Mouse (Mus musculus): ENCODE data around the gene Parg. TPM values are rescaled to one million over a fixed set of nuclear protein-coding genes. Genes with fewer than 3 reads are reported as not detected.
"Not testable (repeated sequence)": the region's sequence is repeated elsewhere in the genome, so short reads cannot be mapped to it uniquely, and the experiment has no call there.

Gene Parg
- polyA plus RNA-seq, 1 experiment from 2014 or later: 15.7 TPM

DNA sequence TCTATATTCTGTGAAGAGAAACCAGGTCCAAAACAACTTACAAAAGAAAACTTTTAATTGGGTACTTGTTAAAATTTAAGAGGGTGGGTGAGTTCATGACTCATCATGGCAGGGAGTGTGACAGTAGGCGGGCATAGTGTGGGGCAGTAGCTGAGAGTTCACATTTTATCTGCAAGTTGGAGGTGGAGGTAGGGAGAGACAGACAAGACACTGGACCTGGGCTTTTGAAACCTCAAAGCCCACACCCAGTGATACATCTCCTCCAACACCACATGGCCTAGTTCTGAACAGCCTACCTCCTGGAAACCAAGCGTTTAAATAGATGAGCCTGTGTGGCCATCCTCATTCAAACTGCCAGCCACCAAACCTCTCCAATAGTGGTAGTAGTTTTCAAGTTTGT, 26.4 kb upstream of the Parg start:
- Histone ChIP-seq H3K9ac (ENCODE audit: low read depth, low read length) (no peak overlapping the region), H3K36me3 (ENCODE audit: control insufficient read depth, insufficient read depth) (peaks cover 50% of the 10 kb centered on the region), H3K4me1 (replicated peaks; ENCODE audit: control insufficient read depth, insufficient read depth, low read length) (no peaks in the 10 kb centered on the region), H3K27me3 (replicated peaks; ENCODE audit: control insufficient read depth, insufficient read depth, low read length) (no peaks in the 10 kb centered on the region), H3K9me3 (ENCODE audit: control insufficient read depth) (no peaks in the 10 kb centered on the region), H3K27ac (ENCODE audit: low read depth, low read length) (no peak overlapping the region), H3K4me2 (replicated peaks; ENCODE audit: low read depth) (no peak overlapping the region), H3K4me3 (ENCODE audit: low read depth, low read length) (no peak overlapping the region)
- no peak for TF ChIP-seq CTCF (IDR thresholded peaks at IDR 0.05; ENCODE audit: low read depth)
- no peak for ATAC-seq
- 76% methylated on average over 2 of the region's 2 CpGs for WGBS

DNA sequence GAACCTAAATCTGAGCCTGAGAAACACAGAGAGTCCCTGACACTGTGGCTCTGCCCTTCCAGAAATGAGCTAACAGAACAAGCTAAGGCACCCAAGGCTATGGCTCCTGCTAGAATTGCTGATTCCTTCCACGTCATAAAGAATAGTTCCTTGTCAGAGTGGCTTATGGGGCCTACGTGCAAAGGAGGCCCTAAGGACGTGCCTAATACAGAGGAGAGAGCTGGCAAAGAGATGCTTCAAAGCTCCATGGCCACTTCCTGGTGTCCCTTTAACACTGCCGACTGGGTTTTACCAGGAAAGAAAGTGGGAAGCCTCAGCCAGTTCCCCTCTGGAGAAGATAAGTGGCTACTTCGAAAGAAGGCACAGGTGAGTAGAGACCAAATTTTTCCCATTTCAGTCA, 25.2 kb upstream of the Parg start:
- H3K4me2 ChIP-seq (replicated peaks; ENCODE audit: low read depth); H3K4me1 ChIP-seq (replicated peaks; ENCODE audit: control insufficient read depth, insufficient read depth, low read length); H3K9me3 ChIP-seq (ENCODE audit: control insufficient read depth); H3K27me3 ChIP-seq (replicated peaks; ENCODE audit: control insufficient read depth, insufficient read depth, low read length); H3K4me3 ChIP-seq (ENCODE audit: low read depth, low read length); H3K27ac ChIP-seq (ENCODE audit: low read depth, low read length); H3K9ac ChIP-seq (ENCODE audit: low read depth, low read length): not testable (repeated sequence)
- WGBS: 62% methylated on average over 4 of the region's 5 CpGs
- peaks cover 54% of the 10 kb centered on the region for H3K36me3 ChIP-seq (ENCODE audit: control insufficient read depth, insufficient read depth)
- peak; percentile 62; the same call in 1 of the 2 replicates for ATAC-seq

DNA sequence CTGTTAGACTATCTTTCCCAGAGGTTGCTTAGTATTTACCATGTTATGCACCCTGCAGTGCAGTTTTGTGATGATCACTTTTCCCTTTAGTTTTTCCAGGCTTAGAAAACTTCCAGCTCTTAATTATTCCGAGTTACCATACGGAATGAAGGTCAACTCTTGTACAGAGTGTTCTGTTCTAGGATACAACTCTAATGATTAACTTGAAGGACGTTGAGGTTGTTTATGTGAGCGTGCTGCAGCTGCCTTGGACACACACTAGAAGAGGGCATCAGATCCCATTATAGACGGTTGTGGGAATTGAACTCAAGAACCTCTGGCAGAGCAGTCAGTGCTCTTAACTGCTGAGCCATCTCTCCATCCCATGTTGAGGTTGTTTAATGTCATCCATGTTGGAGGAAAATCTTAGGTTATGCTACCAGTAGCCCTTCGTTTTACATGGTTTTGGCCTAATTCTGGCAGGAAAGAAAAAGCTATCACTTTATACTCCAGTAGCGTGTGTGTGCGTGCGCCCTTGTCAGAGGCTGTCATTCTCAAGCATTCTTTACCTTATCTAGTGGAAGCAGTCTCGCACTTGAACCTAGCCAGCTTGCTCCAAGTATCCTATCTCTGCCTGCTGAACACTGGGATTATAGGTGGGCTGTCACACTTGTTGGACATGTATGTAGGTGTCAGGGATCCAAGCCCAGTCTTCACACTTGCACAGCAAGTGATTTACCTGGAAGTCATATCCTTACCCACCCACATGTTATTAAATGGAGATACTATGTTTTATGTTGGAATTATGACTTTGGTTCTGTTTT, 22.2 kb upstream of the Parg start:
- Histone ChIP-seq H3K36me3 (ENCODE audit: control insufficient read depth, insufficient read depth) (peaks cover 38% of the 10 kb centered on the region), H3K9ac (ENCODE audit: low read depth, low read length) (no peak overlapping the region), H3K4me1 (replicated peaks; ENCODE audit: control insufficient read depth, insufficient read depth, low read length) (no peaks in the 10 kb centered on the region), H3K27me3 (replicated peaks; ENCODE audit: control insufficient read depth, insufficient read depth, low read length) (no peaks in the 10 kb centered on the region), H3K4me2 (replicated peaks; ENCODE audit: low read depth) (no peak overlapping the region), H3K9me3 (ENCODE audit: control insufficient read depth) (no peaks in the 10 kb centered on the region), H3K27ac (ENCODE audit: low read depth, low read length) (peak overlapping the region; percentile 62; the same call in 1 of the 2 replicates), H3K4me3 (ENCODE audit: low read depth, low read length) (no peak overlapping the region)
- TF ChIP-seq CTCF (IDR thresholded peaks at IDR 0.05; ENCODE audit: low read depth): no peak
- ATAC-seq: peak; percentile 45; the same call in 1 of the 2 replicates
- WGBS: 72% methylated on average over 10 of the region's 10 CpGs

DNA sequence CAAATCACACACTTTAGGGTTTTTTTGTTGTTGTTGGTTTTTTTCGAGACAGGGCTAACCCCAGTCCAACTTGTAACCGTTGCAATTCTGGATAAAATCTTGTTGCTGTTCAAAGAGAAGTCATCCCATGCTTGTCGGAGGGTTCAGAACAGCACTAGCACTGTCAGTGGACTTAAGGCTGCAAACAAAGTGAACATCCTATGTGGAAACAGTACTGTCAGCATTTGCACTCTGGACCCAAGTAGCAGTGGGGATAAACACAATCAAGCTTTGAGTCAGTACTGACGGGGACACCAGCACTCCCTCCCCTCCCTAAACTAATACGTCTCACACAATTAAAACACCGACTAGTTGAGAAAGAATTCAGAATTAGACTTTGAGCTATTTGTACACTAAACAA, 20.9 kb upstream of the Parg start:
- 63% methylated on average over 6 of the region's 6 CpGs for WGBS

DNA sequence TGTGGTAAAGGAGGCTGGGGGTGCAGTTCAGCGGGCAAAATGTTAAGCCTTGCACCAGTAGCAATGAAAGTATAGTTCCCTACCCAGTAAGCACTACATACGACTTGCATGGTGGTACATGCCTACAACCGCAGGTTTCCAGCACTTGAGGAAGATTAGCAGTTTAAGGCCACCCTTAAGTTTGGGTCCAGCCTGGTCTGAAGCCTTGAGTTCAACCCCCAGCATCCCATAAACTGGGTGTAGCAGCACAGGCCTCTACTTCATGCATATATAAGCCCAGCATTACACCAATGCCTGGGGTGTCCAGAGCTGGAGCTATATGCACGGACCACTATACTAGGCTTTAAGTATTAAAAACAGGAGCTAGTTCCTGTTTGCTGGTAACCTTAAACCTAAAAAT, 17.9 kb upstream of the Parg start:
- Histone ChIP-seq H3K27ac (ENCODE audit: low read depth, low read length) (no peak overlapping the region), H3K4me2 (replicated peaks; ENCODE audit: low read depth) (no peak overlapping the region), H3K36me3 (ENCODE audit: control insufficient read depth, insufficient read depth) (peaks cover 64% of the 10 kb centered on the region), H3K27me3 (replicated peaks; ENCODE audit: control insufficient read depth, insufficient read depth, low read length) (no peaks in the 10 kb centered on the region), H3K4me1 (replicated peaks; ENCODE audit: control insufficient read depth, insufficient read depth, low read length) (no peaks in the 10 kb centered on the region), H3K9me3 (ENCODE audit: control insufficient read depth) (no peaks in the 10 kb centered on the region), H3K4me3 (ENCODE audit: low read depth, low read length) (no peak overlapping the region), H3K9ac (ENCODE audit: low read depth, low read length) (no peak overlapping the region)
- WGBS: 94% methylated on average over 4 of the region's 4 CpGs
- no peak for ATAC-seq
- TF ChIP-seq CTCF (IDR thresholded peaks at IDR 0.05; ENCODE audit: low read depth): no peak

More for the DNA sequence above, 20.9 kb upstream of the Parg start:
- Histone ChIP-seq H3K36me3 (ENCODE audit: control insufficient read depth, insufficient read depth) (peaks cover 42% of the 10 kb centered on the region), H3K27ac (ENCODE audit: low read depth, low read length) (no peak overlapping the region), H3K27me3 (replicated peaks; ENCODE audit: control insufficient read depth, insufficient read depth, low read length) (no peaks in the 10 kb centered on the region), H3K4me1 (replicated peaks; ENCODE audit: control insufficient read depth, insufficient read depth, low read length) (no peaks in the 10 kb centered on the region), H3K9me3 (ENCODE audit: control insufficient read depth) (no peaks in the 10 kb centered on the region), H3K4me2 (replicated peaks; ENCODE audit: low read depth) (no peak overlapping the region), H3K9ac (ENCODE audit: low read depth, low read length) (no peak overlapping the region), H3K4me3 (ENCODE audit: low read depth, low read length) (no peak overlapping the region)
- no peak for TF ChIP-seq CTCF (IDR thresholded peaks at IDR 0.05; ENCODE audit: low read depth)
- no peak for ATAC-seq

DNA sequence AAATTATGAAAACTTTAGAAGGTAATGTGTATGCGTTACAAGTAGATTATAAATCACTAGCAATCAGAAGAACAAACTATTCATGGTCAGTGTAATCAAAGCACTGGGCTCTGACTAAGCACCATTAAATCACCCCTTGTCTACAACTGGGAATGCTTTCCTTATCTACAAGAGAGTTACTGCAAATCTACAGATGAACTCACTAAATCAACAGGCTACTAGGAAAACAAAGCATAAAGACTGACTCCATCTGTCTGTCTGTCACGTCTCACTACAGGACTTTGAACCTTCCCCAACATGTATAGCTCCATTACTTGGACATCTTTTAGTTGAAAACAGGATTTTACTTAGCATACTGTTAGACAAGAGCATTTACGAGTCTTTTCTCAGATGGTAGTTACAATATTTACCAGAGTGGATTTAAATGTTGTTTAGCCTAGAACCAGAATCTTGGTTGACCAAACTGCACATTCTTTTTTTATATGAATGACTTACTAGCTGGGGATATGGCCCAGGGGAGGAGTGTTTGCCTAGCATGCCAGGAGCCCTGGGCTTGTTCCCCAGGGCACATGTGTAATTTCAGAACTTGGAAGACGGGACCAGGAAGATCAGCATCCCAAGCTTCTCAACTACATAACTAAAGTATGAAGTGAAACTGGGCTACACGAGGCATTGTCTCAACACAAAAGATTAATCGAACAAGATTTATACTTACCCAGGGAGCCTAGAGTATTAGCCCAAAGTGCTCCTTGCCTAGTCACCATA, 10.9 kb upstream of the Parg start:
- H3K27ac ChIP-seq (ENCODE audit: low read depth, low read length): no peak overlapping the region
- H3K4me2 ChIP-seq (replicated peaks; ENCODE audit: low read depth): no peak overlapping the region
- peak; percentile 76 for ATAC-seq
- no peaks in the 10 kb centered on the region for H3K9me3 ChIP-seq (ENCODE audit: control insufficient read depth)
- WGBS: 47% methylated on average over 6 of the region's 6 CpGs
- TF ChIP-seq CTCF (IDR thresholded peaks at IDR 0.05; ENCODE audit: low read depth): no peak
- no peaks in the 10 kb centered on the region for H3K27me3 ChIP-seq (replicated peaks; ENCODE audit: control insufficient read depth, insufficient read depth, low read length)
- H3K9ac ChIP-seq (ENCODE audit: low read depth, low read length): no peak overlapping the region
- H3K4me1 ChIP-seq (replicated peaks; ENCODE audit: control insufficient read depth, insufficient read depth, low read length): no peaks in the 10 kb centered on the region
- H3K4me3 ChIP-seq (ENCODE audit: low read depth, low read length): no peak overlapping the region
- peaks cover 39% of the 10 kb centered on the region for H3K36me3 ChIP-seq (ENCODE audit: control insufficient read depth, insufficient read depth)

Data from intestine, postnatal 0 days (tissue).